Mouse (Mus musculus) MEL (cell line): ENCODE data around the gene Arfip1.

Experiments
- CHD1 ChIP-seq: IDR thresholded peaks from 2 replicates; pipeline ENCODE4 v1.6.1; 2012; ENCODE audit warnings: low read depth, mild to moderate bottlenecking, inconsistent platforms, low read length, improper control_type of control experiment
- CTCF ChIP-seq, 3 experiments: IDR thresholded peaks in 2 of 3; conservative IDR thresholded peaks in 1 of 3; 2 replicates each; pipeline ENCODE4 v1.5.1; 2011 to 2012; ENCODE audit warnings: low read length in 3 of 3, low read depth in 2 of 3, mild to moderate bottlenecking in 2 of 3, improper control_type of control experiment in 1 of 3, inconsistent platforms in 1 of 3, mixed read lengths in 1 of 3, moderate library complexity in 1 of 3; ENCODE audit not compliant: control insufficient read depth in 1 of 3, insufficient read depth in 1 of 3, poor library complexity in 1 of 3, severe bottlenecking in 1 of 3
- EP300 ChIP-seq, 2 experiments: IDR thresholded peaks; 2 replicates each; pipeline ENCODE4 v1.6.1; 2011; ENCODE audit warnings: improper control_type of control experiment in 2 of 2, low read length in 2 of 2, low read depth in 1 of 2, mild to moderate bottlenecking in 1 of 2
- ETS1 ChIP-seq: IDR thresholded peaks from 2 replicates; pipeline ENCODE4 v1.6.1; 2012; ENCODE audit warnings: low read depth, mild to moderate bottlenecking, inconsistent platforms, low read length, improper control_type of control experiment, moderate library complexity
- GABPA ChIP-seq: IDR thresholded peaks from 2 replicates; pipeline ENCODE4 v1.6.1; 2012; ENCODE audit warnings: low read depth, mild to moderate bottlenecking, inconsistent platforms, low read length, improper control_type of control experiment, moderate library complexity
- MAZ ChIP-seq: IDR thresholded peaks from 2 replicates; pipeline ENCODE4 v1.6.1; 2012; ENCODE audit warnings: low read depth, mild to moderate bottlenecking, inconsistent platforms, low read length, improper control_type of control experiment
- POLR2A ChIP-seq, 2 experiments: IDR thresholded peaks; 2 replicates each; pipeline ENCODE4 v1.6.1; 2011 to 2012; ENCODE audit warnings: low read length in 2 of 2, mild to moderate bottlenecking in 2 of 2, control low read depth in 1 of 2, improper control_type of control experiment in 1 of 2, low read depth in 1 of 2, moderate library complexity in 1 of 2; ENCODE audit not compliant: control insufficient read depth in 1 of 2, insufficient read depth in 1 of 2, poor library complexity in 1 of 2

GRCm38 (mm10) chr3:84474981-84475775 is 107.2 kb downstream of the Arfip1 start:
- TF ChIP-seq POLR2A (IDR thresholded peaks at IDR 0.05; ENCODE audit: control insufficient read depth in 1 of 2, insufficient read depth in 1 of 2, low read depth in 1 of 2, low read length in 2 of 2, poor library complexity in 1 of 2) (no peak), ETS1 (no peak), CTCF (IDR thresholded peaks at IDR 0.05 in 2 of 3, conservative IDR thresholded peaks at IDR 0.05 in 1 of 3; ENCODE audit: control insufficient read depth in 1 of 3, insufficient read depth in 1 of 3, low read depth in 2 of 3, low read length in 3 of 3, poor library complexity in 1 of 3, severe bottlenecking in 1 of 3) (no peak), EP300 (IDR thresholded peaks at IDR 0.05; ENCODE audit: low read depth in 1 of 2, low read length in 2 of 2) (no peak), MAZ (no peak), CHD1 (no peak), GABPA (no peak)
